Mouse (Mus musculus) adrenal gland, adult 8-10 months (tissue): ENCODE measurements around the gene Prm2. TPM values are rescaled to one million over a fixed set of nuclear protein-coding genes. Genes with fewer than 3 reads are reported as not detected.

Source experiments
- DNase-seq: peaks from one replicate; pipeline ENCODE4 v3.0.0; 2022
- total RNA-seq, 4 experiments: library from RNA; stranded (reverse); gene quantifications; 2 replicates each; pipeline ENCODE4 v1.2.4; 2022

Gene Prm2
- total RNA-seq, 4 experiments from 2014 or later: not detected

DNA sequence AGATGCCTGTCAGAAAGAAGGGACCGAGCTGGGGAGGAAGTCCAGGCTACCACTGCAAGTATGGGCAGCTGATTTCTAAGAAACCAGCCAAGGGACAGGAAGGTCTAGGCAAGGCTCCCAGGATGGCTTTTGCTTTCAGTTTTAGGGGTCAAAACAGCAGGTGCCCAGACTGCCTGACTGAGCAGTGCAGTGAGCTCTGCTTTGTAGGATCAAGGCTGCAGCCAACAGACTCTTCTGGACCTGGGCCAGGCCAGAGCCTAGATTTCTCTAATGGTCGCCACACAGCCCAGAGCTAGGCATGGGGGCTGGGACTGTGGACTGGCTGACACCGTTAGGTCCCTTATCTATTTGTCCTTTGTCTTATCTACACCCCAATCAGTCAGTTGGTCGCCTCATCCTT lies 21.2 kb downstream of the Prm2 start:
- DNase-seq: no peak

DNA sequence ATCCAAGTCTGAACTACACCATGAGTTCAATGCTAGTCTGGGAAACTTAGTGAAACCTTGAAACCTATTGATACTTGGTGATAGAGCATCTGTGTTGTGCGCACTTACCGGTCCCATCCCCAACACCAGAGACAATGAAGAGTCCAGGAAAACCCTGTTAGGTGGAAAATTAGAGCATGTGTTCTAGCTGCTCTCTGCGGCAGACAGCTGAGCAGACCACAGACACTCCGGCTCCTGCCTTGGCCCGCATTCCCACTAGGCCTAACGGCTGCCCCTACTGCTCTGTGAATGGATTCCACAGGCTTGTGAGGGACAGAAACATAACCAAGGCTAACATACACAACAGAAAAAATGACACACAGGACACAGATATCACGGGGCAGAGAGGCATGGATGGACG lies 22.4 kb downstream of the Prm2 start:
- no peak for DNase-seq

DNA sequence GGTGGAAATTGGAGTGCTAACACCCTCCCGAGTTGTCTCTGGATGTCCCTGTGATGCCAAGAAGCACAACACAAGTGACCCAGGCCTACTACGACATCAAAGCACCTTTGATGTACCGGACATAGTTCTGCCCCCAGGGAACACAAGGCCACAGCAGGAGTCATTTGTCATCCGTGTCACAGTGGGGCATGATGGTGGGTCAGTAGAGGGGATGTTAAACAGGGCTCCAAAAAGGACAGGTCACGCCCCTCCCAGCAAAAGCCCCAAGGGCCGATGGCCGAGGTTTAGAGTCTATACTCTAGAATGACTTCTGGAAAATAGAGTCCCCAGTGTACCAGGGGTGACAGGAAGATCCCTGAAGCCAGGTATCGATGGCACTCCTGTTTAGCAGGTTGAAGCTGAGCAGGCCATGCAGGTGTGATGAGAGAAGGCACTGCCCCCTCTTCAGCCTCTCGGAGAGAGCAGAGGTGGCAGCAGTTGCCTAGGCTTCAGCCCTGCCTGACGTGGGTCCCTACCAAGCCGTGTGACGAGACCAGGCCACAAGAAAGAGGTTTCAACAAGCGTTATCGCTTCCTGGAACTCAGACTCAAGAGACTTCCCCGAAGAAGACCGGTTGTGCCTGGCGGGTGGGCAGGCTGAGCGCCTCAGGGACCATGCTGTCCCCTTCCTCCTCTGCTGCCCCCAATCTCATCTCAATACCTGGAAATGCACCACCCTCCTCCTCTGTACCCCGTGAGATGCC lies 24.0 kb downstream of the Prm2 start:
- peak; percentile 62 for DNase-seq

DNA sequence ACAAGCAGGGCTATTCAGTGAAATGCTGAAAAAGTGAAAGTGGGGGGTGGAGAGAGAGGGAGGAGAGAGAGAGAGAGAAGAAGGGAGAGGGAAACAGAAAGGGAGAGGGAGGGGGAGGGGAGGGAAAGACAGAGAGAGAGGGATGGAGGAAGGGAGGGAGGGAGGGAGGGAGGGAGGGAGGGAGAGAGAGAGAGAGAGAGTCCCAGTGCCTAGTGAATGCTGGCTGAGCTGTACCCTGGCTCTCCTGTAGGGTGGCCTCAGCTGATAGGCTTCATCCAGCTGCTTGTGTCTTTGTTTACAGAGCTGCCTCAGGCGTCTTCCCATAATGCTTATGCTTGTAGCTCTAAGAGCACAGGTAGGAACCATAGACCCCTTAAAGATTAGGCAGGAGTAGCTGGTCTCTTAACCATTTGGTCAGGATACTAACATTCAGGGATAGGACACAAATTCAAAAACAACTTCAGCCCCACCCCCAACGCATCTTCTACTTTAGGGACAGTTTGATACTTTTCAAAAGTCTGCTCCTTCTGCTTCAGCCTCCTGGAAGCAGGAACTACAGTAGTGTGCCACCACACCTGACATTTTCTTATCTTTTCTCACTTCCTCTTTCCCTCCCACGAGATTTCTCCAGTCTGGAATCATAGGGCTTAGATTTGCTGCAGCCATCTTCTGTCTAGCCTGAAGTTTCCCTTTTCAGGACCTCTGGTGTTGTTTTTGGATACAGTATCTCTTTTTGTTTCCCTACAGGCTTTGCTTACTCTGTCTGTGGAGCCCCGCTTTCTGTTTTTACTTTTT lies 25.2 kb downstream of the Prm2 start:
- DNase-seq: no peak

DNA sequence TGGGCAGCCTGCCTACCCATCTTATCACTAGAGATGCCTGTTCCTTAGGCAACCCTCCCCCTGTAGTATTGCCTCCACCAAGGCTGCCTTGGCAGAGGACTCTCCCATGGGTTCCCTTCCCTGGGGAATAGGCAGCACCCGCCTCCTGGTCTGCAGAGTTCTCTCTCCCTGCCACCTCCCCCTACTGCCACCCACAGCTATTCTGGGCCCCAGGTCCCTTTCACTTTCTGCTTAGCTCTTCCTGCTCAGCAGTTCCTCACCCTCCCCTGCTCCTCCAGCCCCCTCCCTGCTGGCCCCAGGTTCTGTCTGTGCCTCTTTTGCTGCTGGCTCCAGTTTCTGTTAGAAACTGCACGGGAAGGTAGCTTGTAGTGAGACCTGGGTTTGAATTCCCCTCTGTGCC lies 26.3 kb downstream of the Prm2 start:
- DNase-seq: no peak

DNA sequence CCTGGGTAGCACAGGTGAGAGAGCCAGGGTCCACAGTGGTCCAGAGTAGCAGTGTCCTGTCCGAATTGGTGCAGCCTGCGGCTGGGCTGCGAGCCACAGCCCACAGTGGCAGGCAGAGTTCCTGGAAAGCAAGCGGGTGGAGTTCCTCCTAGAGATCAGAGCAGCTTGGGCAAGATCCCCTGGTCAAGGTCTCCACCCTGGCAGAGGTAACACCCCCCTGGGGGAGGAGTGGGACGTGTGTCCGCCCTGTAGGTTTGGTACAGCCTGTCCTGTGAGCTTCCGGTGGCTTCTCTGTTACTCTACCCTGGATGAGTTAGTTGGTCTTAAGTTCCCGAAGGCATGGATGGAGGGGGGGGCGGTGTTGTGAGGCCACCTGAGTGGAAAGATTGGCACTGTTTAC lies 27.1 kb downstream of the Prm2 start:
- DNase-seq: peak; percentile 80

- DNase-seq: no peak
These were observed 28.8 kb downstream of the Prm2 start for GRCm38 (mm10) chr16:10767158-10767557.

DNA sequence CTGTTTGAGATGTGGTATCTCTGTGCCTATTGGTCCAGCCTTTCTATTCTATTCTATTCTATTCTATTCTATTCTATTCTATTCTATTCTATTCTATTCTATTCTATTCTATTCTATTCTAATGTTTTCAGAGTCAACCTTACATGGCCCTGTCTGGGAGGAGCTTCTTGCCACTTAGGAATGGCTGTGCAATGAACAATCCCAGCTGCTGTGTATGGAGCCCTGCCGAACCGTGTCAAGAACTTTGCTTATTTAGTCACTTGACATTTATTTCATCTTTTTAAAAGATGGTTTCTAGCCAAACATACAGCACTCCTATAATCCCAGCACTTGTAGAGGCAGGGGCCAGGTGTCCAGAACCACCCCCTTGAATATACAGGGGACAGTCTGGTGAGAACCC lies 31.6 kb downstream of the Prm2 start:
- no peak for DNase-seq

DNA sequence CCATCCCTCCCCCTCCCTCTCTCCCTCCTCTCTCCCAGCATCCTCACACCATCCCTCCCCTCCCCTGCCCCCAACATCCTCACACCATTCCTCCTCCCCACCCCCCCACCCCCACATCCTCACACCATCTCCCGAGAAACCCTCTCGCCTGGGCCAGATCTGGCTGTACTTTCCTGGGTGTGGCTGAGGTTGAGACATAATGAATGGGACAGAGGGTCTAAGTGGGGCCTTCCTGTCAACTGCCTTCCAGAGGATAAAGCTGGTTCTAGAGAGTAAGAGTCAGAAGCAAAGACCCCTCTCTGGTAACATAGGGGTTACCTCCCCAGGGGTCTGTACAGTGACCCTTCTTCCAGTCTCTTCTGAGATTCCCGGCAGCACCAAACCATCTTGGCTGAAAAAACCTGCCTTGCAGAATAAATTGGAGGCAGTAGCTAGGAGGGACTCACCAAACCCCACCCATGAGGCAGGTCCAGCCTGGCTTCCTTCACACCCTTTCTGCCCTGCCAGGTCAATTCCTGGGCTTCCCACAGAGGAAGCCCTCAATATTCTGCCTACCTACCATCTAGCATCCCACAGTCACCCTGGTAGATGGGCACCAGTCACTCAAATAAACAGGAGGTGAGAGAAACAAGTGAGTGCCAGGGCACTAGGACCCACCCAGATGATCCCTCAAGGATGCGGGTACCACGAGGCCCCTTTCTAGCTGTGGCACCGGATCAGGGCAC lies 32.2 kb downstream of the Prm2 start:
- DNase-seq: no peak

GRCm38 (mm10) chr16:10762569-10763180 lies 33.3 kb downstream of the Prm2 start:
- DNase-seq: no peak

DNA sequence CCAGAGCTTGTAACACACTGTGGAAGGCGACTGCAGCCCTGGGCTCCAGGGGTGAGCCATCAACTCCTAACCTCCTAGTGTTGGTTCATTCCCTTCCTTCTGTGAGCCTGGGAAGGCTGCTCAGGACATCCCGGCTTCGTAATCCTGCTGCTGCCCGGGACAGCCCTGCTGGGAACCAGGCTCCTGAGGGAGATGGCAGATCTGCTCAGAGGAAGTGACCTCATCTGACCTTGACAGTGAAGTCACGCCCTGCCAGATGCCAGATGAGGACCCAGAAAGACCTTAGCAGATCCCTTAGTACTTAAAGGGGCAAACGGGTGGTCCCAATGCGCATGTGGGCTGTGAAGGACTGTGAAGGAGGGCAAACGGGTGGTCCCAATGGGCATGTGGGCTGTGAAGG lies 34.8 kb downstream of the Prm2 start:
- no peak for DNase-seq

DNA sequence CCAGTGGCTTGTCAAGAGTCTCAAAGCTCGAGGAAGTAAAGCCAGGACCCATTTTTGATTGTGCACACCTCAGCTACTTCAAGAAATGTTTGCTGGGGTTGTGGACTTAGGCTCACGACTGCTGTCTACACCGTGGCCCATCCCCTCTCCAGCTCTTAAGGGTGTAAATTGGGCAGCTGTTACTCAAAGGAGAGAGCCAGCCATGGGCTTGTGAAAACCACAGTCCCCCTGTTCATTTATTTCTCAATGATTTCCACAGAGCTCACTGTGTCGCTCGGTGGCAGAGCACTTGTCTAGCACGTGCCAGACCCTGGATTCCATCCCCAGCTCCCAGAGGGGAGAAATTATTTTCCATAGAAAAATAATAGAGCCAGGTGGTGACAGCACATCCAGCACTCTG lies 39.8 kb downstream of the Prm2 start:
- no peak for DNase-seq

DNA sequence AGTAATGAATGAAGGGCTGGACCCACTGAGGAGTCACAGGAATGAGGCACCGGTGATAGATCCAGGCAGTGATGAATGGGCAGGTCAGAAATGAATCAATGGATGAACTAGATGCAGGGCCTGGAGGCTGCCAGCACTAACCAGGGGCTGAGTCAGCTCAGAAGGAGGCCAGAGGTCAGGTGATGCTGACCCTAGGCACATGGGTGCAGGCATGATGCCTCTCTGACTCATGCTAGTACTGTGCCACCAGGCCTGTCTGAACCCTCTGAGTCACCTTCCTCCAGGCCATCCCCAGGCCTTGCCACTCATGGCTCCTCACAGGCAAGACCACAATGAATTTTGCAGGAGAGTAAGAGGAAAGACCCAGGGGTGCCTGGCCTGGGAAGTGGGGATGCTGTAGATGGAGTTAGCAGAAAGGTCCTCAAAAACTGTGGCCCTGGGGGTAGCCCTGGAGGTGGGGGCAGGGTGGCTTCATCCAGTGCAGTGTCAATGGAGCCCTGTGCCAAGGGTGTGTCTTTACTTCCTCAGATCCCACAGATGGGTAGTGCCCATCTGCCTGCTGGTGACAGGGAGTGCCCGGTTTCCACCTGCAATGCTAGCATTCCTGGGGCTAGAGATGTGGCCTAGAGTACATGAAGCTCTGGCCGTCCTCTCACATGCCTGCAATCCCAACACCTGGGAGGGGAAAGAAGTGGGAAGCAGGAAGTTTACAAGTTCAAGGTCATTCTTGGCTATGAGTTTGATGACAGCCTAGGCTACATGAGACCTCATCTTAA lies 41.2 kb downstream of the Prm2 start:
- DNase-seq: peak; percentile 92

- DNase-seq: no peak
These were observed 46.1 kb downstream of the Prm2 start for GRCm38 (mm10) chr16:10749824-10750223.

GRCm38 (mm10) chr16:10749226-10749625 lies 46.7 kb downstream of the Prm2 start:
- no peak for DNase-seq

Other genes starting within 250 kb of the Prm2 start
- gene Socs1, start 10.6 kb downstream of the Prm2 start, total RNA-seq: 10 to 100 TPM in 1 of 4 experiments, 1 to 10 TPM in 3; 2.9 to 14.3 (median 4.2) TPM
- not detected for gene Tnp2, start 7.5 kb downstream of the Prm2 start, total RNA-seq
- not detected for gene Prm3, start 5.2 kb downstream of the Prm2 start, total RNA-seq
- not detected for gene Prm1, start 9.7 kb upstream of the Prm2 start, total RNA-seq
- gene Gm11172, start 16.8 kb upstream of the Prm2 start, total RNA-seq: not detected
- under 1 TPM; 0.43 to 0.74 (median 0.48) TPM for gene Rmi2, start 38.9 kb upstream of the Prm2 start, total RNA-seq